Mouse (Mus musculus): ENCODE results near the gene Cblb. TPM values are rescaled to one million over a fixed set of nuclear protein-coding genes. Genes with fewer than 3 reads are reported as not detected.

The Cblb gene
- polyA plus RNA-seq, 1 experiment: 1.8 TPM

DNA sequence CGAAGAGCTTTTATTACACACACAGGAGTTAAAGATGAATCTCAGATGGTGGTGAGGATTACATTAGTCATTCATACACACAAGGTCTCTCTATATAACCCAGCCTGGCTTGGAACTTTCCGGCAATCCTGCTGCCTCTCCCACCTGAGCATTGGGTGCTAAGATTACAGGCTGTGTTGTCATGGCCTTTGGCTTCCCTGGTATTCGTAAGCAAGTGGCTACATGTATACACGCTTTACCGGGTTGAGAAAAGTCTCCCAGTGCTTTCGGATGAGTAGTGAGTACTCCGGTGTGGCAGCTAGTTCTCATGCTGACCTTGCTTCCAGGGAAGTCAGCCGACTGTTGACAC lies 48.4 kb downstream of the Cblb start:
- no peak for TF ChIP-seq GATA1 (IDR thresholded peaks at IDR 0.05; ENCODE audit: low read length)

DNA sequence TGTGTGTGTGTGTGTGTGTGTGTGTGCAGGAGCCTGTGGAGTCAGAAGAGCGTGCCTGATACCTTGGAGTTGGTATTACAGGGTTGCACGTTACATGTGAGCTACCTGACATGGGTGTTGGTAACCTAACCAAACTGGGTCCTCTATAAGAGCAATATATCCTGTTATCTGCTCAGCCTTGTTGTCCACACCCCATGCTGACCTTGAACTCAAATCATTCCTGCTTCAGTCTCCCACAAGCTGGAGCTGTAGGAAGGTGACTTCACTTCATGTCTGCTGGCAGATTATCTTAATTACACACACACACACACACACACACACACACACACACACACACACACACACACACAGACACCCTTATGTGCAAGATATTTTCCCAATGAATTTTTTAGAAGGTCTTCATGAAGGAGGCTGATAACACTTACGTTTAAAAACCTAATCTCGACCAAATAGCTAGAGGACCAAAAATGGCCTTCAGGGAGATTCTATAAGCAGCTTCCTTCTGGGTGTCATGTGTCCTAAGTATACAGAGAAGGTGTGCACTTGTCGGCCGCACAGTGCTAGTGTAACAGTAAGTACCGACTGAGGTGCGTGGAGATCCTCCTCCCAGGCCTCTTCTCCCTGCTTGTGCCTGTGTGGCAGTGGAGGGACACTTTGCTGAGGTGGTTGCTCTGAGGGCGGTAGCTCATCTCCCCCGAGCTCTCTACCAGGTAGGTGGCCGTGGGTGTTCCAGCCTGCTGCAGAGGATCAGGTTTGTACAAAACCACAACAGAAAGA lies 49.8 kb downstream of the Cblb start:
- TF ChIP-seq GATA1 (IDR thresholded peaks at IDR 0.05; ENCODE audit: low read length): no peak

DNA sequence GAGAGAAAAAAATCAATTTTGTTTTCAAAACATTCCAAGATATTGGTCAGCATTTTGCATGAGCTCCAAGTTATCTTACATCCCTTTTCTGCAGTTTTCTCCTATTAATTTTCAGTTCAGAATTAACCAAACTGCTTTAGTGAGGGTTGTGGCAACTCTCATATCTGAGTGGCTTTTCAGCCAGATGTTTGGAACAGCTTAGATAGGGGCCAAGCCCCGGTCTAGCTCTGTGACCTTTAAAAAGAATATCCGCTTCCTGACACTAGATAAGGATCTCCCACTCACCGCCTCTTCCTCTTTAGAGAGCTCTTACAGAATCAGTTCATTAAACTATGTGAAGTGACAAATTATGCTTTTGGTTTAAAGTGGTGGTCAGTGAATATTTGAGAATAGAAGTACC lies 50.7 kb downstream of the Cblb start:
- TF ChIP-seq GATA1 (IDR thresholded peaks at IDR 0.05; ENCODE audit: low read length): peak; percentile 85

DNA sequence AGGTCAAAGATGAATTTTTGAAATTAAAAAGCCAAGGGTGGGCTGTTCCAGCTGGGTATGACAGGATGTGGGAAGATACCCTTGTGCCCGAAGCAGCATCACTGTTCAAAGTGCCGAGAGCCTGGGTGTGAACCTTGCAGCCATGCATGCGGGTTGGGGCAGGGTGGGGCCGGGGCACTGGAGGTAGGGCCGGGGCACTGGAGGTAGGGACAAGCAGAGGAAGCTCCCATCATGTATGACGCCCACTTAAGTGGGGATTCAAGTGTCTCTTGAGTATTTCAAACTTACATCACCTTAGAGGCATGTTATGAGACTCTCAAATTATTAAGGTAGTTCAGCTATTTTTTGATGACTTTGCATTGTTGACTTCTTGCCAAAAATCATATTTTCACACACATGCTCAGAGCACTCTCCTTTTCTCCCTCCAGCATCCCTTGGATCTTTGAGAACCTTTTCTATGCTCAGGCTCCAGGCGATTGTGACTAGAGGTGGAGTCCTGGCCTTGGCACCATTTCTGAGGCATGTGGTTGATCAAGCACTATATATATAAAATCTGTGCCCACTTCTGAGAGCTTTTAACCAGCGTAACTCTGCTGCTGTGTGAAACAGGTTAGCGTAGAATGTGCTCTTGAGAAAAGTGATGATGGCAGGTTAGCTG lies 55.9 kb downstream of the Cblb start:
- no peak for TF ChIP-seq GATA1 (IDR thresholded peaks at IDR 0.05; ENCODE audit: low read length)

- no peak for TF ChIP-seq GATA1 (IDR thresholded peaks at IDR 0.05; ENCODE audit: low read length)
Measured at GRCm38 (mm10) chr16:52089354-52089753, 58.3 kb downstream of the Cblb start.

DNA sequence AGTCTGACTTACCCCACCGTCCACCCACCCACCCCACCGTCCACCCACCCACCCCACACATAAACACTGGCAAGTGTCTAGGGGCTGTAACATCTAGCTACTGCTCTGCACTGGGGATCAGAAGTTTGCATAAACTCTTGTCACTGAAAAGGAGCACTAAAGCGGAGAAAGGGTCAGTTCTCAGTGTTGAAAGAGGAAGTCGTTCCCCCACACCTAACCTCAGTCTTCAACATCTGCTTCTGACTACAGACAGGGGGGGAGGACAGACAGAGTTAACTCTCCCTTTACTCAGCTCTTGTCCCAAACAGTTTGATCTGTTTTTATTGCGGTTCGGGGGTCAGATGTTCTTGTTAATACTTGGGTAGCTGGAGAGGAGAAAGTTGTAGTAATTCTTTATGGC lies 59.9 kb downstream of the Cblb start:
- no peak for TF ChIP-seq GATA1 (IDR thresholded peaks at IDR 0.05; ENCODE audit: low read length)

DNA sequence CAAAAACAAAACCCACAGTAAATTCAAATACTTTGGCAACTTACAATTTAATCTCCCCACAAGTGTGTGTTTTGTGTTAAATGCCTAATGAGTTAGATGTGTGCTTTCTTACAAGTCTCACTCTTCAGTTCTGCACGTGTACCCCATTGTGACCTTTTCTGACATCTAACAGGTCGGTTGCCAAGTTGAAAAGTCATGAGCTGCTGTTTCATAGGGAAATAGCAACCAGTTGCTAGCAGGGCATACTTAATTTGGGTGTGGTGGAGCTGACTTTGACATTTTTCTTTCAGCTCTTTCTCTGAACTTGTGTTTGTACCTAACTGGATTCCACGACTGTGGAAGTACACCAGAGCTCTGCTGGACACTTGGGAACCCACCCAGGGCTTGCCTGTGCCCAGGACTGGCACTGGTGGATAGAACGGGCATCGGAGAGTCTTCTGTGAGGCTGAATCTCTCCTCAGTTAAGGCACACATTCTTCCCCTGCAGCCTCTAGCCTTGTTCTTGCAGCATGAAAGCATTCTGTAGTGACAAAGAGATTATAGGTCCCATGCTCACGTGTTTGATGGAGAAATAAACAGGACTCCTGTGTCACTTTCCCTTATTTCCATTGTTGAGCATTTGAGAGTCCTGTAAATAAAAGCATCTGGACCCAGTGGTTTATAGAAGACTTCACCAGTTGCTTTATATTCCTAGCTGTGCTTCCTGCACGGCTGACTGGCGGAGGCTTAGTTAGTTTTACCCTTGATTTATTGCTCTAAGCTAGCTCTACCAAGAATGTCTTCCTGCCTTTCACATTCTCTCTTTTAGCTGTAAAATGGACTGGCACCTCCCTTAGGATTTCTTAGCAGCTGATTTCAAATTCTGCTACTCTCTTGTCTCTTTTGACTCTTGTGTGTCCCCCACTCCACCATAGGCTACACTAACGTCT lies 62.6 kb downstream of the Cblb start:
- TF ChIP-seq GATA1 (IDR thresholded peaks at IDR 0.05; ENCODE audit: low read length): no peak

GRCm38 (mm10) chr16:52094735-52095459 lies 63.9 kb downstream of the Cblb start:
- TF ChIP-seq GATA1 (IDR thresholded peaks at IDR 0.05; ENCODE audit: low read length): no peak

DNA sequence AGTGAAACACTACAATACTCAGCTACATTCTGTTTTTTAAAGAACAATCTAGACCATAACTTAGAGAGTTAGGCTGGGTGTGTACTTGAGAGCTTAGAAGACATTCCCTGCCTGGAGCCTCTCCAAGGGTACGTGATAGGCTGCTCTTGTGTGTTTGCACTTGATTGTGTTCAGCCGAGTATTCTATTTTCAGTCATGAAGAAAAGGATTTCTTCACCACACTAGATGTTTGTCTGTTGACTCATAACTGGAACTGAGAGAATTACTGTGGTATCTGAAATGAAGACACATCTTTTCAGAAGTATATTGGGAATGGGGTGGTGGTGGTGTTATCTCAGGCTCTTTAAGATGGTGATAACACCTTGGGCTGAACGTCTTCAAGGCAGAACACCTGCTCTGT lies 64.6 kb downstream of the Cblb start:
- TF ChIP-seq GATA1 (IDR thresholded peaks at IDR 0.05; ENCODE audit: low read length): no peak

DNA sequence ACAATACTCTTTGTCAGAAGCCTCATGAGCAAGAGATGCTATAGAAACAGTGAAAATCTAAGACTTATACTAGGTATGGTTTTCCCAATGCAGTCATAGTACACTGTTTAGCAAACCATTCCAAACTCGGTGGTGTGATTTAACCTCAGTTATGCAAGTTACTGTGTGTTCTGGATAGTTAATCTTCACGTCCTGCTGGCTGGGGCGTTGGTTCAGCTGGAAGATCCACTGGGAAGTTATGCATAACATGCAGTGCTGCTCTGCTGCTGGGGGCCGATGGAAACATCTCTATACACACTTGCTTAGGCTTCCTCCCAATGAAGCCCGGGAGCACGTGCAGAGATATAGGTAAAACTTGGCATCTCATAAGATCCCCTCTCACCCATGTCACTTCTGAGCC lies 69.4 kb downstream of the Cblb start:
- no peak for TF ChIP-seq GATA1 (IDR thresholded peaks at IDR 0.05; ENCODE audit: low read length)

- TF ChIP-seq GATA1 (IDR thresholded peaks at IDR 0.05; ENCODE audit: low read length): no peak
Measured at GRCm38 (mm10) chr16:52104608-52105007, 73.6 kb downstream of the Cblb start.

GRCm38 (mm10) chr16:52107836-52108235 lies 76.8 kb downstream of the Cblb start:
- no peak for TF ChIP-seq GATA1 (IDR thresholded peaks at IDR 0.05; ENCODE audit: low read length)

- TF ChIP-seq GATA1 (IDR thresholded peaks at IDR 0.05; ENCODE audit: low read length): no peak
Measured at GRCm38 (mm10) chr16:52114473-52114872, 83.4 kb downstream of the Cblb start.

GRCm38 (mm10) chr16:52119003-52119402 lies 88.0 kb downstream of the Cblb start:
- no peak for TF ChIP-seq GATA1 (IDR thresholded peaks at IDR 0.05; ENCODE audit: low read length)

- no peak for TF ChIP-seq GATA1 (IDR thresholded peaks at IDR 0.05; ENCODE audit: low read length)
Measured at GRCm38 (mm10) chr16:52124974-52125373, 93.9 kb downstream of the Cblb start.

Data from G1E-ER4 (cell line).